Mouse (Mus musculus) frontal cortex, postnatal 25 days (tissue): ENCODE results near the gene Scarb1.

Source experiments
- DNase-seq, 2 experiments: peaks; one replicate each; pipeline ENCODE4 v3.0.0; 2022; ENCODE audit warnings: low spot score in 2 of 2

Scarb1 gene

DNA sequence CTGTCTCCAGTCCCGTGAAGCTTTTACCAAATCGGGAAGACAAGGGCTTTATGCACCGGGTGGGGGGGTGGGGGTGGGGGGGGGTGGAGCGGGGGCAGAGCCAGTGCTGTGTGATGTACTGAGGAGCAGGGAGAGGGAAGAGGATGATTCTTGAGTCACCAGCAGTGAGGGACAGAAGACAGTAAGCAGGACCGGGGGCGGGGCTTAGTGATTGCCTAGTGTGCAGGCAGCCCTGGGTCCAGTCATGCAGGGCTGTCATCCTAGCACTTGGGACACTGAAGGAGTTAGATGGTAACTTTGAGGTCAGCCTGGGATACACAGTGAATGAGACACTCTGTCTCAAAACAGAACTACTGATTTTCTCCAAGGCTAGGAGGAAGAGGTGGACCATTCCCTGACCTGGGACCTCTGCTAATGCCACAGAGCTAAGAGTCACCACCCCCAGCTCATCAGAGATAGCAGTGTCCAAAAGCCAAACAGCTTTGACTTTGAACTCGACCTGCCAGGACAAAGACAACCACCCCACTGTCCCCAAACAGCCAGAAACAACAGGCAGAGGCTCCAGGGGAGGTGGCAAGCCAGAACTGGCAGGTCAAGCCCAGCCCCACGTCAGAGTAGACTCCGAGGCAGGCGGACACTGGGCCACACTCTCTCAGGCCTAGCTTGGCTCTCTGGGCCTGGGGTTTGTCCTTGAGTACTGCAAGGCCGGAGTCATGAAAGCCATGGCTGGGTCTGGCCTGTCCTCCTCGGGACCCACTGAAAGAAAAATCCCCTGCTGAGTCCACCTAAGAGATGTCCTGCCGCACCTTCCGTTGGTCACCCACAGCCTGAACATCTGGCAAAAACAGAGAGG, 35.4 kb downstream of the Scarb1 start:
- DNase-seq: no peak

DNA sequence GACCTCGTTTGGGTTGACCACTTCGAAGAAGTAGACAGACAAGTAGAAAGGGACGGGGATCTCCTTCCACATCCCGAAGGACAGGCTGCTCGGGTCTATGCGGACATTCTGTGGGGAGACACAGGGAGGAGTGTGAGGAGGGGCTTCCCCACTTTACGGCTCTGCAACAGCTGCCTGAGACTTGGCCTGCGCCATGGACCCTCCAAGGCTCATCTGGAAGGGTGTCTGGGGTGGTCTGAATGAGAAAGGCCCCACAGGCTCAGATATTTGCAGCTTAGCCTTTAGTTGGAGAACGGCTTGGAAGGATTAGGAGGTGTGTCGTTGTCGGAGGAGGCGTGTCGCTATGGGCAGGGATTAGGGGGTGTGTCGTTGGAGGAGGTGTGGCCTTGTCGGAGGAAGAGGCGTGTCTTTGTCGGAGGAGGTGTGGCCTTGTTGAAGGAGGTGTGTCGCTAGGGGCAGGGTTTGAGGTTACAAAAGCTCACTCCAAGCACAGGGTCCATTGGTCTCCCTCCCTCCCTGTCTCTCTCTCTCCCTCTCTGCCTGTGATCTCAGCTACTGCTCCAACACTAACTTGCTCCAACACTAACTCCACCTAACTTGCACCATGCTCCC, 36.5 kb downstream of the Scarb1 start:
- no peak for DNase-seq

DNA sequence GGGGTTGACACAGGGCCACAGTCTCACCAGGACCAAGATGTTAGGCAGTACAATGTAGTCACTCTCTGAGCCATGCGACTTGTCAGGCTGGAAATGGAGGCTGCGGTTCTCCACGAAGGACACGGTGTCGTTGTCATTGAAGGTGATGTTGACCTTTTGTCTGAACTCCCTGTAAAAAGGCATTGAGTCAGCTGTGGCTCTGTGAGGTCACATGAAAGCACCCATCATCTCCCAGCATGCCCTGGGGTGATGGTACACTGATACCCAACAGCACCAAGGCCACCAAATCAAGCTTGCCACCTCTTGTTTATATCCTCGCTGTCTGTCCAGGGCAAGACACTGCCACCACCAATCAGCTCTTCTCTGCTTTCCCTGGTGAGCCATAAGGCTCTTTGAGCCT, 37.8 kb downstream of the Scarb1 start:
- no peak for DNase-seq

DNA sequence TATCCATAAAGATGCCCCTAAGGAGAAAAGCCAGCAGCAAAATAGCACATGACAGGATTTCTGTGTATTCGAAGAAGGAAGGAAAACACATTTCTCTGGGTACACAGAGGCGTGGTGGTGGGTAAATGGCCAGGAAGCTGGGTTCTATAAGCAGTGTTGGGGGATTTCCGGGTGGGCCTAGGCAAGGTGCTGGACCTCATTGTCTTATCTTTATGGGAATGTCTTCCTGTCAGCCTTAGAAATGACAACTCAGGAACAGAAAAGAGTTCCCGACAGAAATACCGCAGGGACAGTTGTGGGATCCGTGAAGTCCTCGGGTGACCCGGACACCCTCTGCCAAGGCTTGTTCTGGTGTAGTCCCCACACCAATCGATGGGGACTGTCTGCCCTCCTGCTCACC, 42.7 kb downstream of the Scarb1 start:
- no peak for DNase-seq

DNA sequence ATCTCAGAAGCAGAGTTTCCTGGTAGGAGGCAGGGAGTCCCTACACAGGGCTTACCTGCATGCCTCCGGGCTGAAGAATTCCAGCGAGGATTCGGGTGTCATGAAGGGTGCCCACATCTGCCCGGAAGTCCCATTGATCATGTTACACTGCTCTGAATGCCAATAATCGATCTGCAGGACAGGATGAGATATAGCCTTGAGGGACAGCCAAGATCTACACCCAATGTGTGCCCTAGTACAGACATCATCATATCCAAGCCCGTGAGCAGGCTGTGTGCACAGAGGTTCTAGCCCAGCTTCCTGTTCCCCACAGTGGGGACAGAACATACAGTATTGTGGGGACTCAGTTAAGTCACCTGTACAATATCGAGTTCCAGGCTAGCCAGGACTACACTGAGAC, 43.7 kb downstream of the Scarb1 start:
- no peak for DNase-seq

DNA sequence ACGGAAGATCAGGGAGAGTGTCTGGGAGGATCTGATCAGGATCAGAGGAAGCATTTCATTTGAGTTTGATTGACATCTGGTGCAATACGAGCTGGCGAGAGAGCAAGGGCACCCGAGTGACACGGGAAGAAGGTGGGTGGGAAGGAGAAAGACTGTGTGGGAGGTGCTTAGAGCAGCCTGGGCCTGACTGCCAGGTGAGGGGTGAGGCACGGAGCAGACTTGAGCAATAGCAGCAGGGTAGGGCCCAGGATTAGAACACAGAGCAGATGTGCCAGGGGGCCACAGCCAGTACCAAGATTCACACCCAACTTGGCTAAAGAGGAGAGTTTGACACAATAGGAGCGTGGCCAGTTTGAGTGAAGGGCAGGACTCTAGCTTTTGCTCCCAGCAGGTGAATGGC, 47.9 kb downstream of the Scarb1 start:
- no peak for DNase-seq

DNA sequence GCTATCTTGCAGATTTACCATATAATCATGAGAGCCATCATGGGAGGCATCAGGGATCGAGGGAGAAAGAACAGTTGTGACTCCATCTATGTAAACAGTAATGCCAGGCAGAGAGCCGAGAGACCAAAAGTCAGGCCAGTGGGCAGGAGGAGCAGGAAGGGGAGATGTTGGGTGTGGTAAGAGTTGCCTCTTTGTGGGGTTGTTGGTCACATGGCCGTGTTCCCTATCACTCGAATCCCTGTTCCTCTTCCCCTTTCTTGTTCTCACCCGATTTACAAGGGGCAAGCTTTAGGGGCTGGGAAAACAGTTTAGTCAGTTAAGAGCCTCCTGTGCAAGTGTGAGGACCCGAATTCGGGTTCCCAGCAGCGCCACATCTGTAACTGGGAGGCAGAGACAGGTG, 49.0 kb downstream of the Scarb1 start:
- DNase-seq: no peak

DNA sequence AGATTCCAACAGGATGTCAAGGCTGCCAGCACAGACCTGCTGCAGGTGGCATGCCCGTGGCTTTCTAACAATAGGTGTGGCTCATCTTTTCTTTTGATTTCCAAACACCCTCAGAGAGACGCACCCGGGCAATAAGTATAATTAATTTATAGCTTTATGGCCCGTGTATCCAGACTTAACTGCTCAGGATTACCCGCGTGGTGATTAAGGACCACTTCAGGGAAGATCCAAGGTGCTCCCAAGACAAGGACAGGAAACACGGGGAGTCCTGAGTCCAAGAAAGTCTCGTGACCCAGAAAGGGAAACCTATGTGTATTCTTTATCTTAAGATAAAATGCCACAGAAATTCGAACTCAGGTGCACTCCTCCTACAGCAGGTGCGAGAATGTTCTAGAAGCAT, 49.5 kb downstream of the Scarb1 start:
- DNase-seq: no peak

DNA sequence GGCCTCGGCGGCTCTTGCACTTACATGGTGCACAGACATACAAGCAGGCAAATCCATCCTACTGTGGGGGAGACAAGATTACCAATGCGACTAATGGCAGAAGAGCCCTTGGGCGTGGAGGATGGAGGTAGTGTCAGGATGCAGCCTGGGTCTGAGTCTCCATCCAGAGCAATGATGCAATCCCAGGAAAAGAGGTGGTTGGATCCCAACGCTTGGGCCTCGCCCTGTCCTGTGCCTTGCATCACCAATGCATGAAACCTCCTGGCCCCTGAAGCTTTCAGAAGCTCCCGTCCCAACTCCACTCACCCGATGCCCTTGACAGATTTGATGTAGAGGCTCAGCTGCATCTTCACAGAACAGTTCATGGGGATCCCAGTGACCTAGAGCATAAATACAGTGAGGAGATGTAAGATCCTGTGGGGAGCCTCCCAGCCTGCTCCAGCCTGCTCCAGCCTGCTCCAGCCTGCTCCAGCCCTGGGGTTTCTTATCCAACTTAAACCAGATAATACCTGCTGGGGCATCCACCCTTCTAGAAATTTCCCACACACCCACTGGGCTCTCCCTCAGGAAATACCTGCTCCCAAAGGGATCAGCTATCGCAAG, 53.7 kb downstream of the Scarb1 start:
- DNase-seq: no peak

DNA sequence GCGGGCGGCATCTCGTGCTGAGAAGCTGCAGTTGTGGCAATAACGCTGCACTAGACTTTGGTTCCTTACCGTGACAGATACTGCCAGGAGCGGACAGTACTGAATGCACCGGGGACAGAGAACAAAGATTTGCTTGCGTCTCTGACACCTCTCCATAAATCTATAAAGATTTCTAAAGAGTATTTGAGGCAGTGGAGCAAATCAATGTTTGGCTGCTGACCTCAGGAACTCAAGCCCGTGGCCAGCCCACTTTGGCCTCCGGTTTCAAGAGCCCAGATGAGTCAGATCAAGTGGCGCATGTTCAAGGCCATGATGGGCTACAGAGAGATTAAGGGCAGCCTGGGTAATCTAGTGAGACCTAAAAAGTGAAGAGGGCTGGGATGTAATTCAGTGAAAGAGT, 54.8 kb downstream of the Scarb1 start:
- DNase-seq: no peak

DNA sequence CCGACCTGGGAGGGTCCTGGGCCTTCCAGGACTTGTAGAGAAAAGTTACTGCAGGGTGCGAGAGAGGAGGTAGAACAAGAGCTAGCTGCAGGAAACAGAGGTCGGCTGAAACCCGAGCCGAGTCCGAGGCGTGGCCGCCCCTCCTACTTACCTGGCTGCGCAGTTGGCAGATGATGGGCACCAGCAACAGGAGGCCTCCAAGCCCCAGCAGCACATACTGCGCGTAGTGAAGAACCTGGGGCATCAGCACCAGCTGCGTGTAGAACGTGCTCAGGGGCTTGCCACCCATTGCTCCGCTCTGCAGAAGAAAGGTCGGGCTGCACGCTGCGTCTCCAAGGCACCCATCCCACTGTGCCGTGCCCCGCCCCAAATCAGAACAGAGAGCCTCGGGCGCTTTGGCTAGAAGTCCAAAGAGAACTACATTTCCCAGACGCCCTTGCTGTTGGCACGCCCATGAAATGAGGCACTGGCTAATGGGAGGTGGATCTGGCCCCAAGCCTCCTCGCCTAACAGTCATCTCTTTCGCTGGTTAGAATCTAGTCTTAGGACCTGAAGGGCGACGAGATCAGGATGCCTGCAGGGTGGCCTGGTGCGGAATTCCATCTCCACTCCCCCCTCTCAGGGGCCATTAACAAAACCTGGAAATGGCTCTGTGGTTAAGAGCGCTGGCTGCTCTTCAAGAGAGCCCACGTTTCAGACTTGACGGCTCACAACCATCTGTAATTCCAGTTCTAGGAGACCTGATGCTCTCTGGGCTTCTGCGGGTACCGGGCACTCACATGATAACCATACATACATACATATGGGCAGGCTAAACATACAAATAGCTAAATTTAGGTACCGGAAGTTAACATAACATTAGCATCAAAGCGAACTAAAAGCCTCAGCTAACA, 56.9 kb downstream of the Scarb1 start:
- no peak for DNase-seq

DNA sequence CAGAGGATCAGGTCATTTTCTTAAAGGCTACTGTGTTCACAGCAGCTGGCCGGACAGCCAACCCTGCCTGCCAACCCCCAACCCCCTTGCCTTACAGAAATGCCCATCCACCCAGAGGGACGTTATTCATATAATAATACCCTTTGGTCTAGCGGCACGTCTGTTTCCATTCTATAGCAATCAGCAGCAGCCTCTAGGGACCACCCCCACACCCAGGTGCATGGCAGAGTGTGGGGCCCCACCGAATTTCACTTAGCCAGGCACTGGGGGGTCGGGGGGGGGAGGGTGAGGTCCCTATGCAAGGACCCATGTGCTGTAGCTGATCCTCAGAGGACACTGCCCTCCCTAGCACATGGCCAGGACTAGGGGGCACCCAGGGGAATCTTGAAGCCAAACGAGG, 61.7 kb downstream of the Scarb1 start:
- no peak for DNase-seq

DNA sequence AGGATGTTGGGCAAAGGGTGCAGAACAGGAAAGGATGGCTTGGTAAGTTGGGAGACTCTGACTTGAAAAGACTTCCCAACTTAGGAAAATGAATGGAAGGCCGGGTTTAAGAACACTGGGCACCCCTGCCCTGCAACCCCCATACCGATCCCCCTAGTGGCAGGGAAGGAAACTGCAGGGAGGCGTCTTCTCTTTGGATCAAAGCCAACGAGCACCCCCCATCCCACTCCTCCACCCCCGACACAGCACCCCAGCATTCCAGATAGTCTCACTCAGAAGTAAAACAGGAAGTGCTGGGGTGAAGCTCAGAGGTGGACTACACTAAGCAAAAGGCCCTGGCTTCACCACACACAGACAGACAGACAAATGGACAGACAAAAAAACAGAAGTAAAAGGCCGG, 62.6 kb downstream of the Scarb1 start:
- DNase-seq: no peak

DNA sequence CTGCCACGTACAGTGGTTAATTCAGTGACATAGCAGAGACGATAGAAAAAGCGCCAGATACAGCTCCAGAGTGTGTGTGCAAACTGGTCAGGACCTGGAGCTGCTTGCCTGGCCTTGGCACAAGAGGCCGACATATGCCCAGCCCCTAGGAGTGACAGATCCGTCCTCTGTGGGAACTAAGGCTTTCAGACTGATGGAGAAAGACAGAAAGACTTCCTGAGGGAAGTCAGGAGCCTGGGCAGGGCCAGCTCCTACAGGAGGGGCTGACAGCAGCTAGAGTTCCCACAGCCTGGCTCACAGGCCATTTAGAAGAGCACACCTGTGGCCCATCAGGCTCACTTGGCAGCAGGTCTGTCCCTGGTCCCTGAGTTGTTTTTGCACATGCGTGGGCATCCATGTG, 63.6 kb downstream of the Scarb1 start:
- no peak for DNase-seq

DNA sequence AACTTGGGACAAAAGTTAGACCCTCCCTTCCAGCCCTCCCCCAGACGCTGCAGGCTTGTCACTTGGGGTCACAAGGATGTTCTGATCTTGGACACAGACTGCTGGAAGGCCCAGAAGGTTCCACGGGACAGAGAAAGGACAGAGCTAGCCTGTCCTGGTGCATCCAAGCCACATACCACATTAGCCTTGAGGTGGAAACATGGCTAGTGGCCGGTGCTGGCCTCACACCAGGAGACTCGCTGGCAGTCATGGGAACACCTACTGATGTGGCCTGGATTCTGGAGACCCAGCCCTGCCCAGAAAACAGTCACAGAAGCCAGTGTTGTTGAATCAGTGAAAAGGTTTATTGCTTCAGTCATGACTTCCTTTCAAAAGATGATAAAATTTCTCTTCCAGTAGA, 64.1 kb downstream of the Scarb1 start:
- DNase-seq: no peak

DNA sequence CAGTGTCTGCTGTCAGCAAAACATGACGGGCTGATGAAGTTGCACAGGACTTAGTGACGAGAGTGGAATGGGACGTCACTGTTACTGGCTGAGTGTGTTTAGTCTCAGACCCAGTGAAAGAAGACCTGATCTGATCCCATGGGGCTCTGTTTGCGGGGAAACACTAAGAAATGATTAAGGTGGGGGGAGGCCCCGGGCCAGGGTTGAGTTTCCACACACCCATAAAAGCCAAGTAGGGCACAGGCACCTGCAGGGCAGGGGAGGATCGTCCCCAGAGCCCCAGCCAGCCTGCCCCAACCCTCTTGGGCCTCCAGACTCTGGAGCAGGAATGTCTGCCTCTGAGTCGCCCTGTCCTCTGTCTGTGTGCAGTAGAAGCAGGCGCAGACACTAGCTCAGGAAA, 65.6 kb downstream of the Scarb1 start:
- DNase-seq: no peak

DNA sequence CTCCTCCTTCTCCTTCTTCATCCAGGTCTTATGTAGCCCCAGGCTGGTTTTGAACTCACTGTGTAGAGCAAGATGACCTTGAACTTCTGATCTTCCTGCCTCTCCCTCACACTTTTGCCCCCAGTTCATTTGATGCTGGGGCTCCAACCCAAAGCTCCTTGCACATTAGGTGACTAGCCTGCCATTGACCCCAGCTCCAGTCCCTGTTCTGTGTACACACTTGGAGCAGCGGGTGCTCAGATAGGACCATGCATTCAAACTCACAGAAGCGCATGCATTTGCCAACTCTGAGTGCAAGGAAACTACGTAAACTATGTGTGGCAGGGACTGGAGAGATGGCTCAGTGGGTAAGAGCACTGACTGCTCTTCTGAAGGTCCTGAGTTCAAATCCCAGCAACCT, 66.1 kb downstream of the Scarb1 start:
- DNase-seq: no peak

DNA sequence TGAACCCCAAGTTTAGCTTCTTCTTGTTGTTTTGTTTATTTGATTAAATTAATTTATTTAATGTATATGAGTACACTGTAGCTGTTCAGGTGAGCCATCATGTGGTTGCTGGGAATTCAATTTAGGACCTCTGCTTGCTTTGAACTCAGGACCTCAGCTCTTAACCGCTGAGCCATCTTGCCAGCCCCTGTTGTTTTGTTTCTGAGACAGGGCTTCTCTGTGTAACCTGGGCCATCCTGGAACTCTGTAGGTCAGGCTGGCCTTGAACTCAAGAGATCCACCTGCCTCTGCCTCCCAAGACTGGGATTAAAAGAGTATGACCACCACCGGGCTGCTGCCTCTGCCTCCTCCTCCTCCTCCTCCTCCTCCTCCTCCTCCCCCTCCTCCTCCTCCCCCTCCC, 66.7 kb downstream of the Scarb1 start:
- no peak for DNase-seq

DNA sequence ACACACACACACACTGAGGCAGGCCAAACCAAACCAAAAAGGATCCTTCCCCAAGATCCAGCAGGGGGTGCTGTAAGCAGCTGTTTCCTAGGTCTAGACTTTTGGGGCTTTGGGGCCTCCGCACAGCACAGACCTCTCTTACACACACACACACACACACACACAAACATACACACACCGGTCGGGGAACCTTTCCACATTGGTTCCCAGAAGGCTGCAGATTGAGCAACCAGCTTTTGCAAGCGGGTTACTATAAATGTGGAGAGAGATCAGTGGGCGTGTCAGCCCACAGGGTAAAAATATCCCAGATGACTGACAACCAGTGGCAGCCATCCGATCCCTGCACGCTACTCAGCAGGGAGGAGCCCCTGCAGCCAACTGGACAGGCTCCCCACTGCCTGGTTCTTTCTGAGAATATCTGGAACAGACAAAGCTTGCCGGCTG, 67.2 kb downstream of the Scarb1 start:
- peak; percentile 37 to 42 for DNase-seq

DNA sequence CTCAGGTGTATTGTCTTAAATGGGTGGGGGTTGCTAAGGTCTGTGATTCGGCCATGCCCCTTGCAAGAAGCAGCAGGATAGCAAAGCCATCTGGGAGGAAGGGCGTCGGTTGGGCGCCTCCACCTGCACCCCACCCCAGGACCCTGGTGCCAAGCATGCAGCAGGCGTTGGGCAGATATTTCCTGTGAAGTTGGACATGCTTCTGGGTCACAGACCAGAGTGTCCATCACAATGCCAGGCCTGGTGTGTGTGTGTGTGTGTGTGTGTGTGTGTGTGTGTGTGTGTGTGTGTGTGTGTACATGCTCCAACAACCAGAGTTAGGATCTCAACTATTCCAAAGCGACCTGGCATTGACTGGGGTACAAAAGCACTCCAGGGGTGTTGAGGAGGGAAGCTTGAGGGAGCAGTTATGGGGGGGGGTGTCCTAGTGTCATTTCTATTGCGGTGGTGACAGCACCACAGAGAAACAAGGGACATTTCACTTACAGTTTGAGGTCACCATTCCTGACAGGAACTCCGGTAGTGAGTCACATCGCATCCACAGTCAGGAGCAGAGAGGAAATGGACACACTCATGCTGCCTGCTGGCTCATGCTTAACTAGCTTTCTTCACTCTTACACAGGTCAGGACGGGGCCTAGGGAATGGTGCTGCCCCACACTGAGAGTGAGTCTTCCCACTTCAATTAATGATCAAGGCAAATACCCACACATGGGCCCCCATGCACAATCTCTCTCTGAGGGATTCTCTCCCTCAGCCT, 68.5 kb downstream of the Scarb1 start:
- DNase-seq: no peak

DNA sequence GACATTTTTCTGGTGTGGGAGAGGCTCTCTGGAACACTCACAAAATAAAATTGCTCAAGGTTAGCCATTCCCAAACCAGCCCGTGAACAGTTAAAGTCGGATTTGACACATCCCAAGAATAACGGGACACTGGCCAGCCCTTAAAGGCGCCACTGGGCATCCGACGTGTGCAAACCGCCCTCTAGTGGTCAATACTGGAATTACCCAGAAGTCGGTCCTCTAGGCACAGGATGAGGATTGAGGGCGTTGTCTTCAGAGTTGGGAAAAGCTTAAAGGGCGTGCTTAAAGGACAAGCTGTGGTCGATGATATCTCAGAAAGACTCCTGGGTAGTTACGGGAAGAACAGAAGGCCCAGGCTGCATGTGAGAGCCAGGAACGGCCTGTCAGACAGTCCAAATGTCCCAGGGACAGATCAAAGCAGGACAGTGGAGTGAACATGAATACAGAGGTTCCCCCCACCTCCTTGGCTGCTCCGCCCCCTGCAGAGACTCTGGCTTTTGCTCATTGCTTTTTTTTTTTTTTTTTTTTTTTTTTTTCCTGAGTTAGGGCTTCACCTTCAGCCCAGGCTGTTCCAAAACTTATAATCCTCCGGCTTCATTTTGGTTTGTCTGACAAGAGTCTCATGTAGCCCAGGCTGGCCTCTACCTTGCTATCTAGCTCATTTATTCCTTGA, 69.2 kb downstream of the Scarb1 start:
- DNase-seq: peak; percentile 70 to 78
